Mouse (Mus musculus) heart, postnatal 0 days (tissue): ENCODE measurements around the gene Rdh13.

Experiments
- CTCF ChIP-seq: IDR thresholded peaks from 2 replicates; pipeline ENCODE4 v1.5.1; 2016; ENCODE audit warnings: antibody characterized with exemption, control low read depth, low read depth
- EP300 ChIP-seq: IDR thresholded peaks from 2 replicates; pipeline ENCODE4 v1.6.1; 2016; ENCODE audit warnings: antibody characterized with exemption, low read depth

- TF ChIP-seq CTCF (no peak), EP300 (no peak)
Measured at GRCm38 (mm10) chr7:4447138-4447537, 1.7 kb upstream of the Rdh13 start.
